Comparison of ENCODE assay signal across 17 mouse cellular contexts in genomic region chr9:13766570-13766969, GRCm38 (mm10). TPM values are rescaled to one million over a fixed set of nuclear protein-coding genes. Genes with fewer than 3 reads are reported as not detected.
DNase-seq lines count a peak whose midpoint lies in the region; TF ChIP-seq lines count a peak whose summit lies in the region.
"Had no signal": no experiment of that assay in that cellular context is flagged by ENCODE, and none has a peak within 500 bp of the region (broad histone marks: within the 10 kb centered on the region; RNA-seq: fewer than 3 reads in every experiment).

No protein-coding gene starts in this region.

- no peaks in the 10 kb centered on the region for H3K27me3 ChIP-seq in CH12.LX (replicated peaks)
- H3K27me3 ChIP-seq: forebrain, embryonic 15.5 days; hindbrain, embryonic 13.5 days had no signal

- no peak for TF ChIP-seq RAD21 in CH12.LX (IDR thresholded peaks at IDR 0.05; ENCODE audit: low read depth, low read length)

- H3K9ac ChIP-seq in CH12.LX (ENCODE audit: insufficient read depth, low read depth), result no peak overlapping the region
- H3K9ac ChIP-seq: forebrain, embryonic 15.5 days; hindbrain, embryonic 13.5 days had no signal

- dilution Hi-C loops in CH12.LX (cut with MboI; ENCODE audit: extremely low pct_ligation_motif_present, extremely low pct_unique_long_range_greater_than_20kb, low sequenced_read_pairs), result no loop called here

- peaks cover 0 to 35% of the 10 kb centered on the region in 2 experiments for H3K36me3 ChIP-seq in CH12.LX (replicated peaks in 1 of 2; ENCODE audit: control insufficient read depth in 1 of 2, insufficient read depth in 1 of 2, low read length in 1 of 2)
- H3K36me3 ChIP-seq: forebrain, embryonic 15.5 days; hindbrain, embryonic 13.5 days; midbrain, embryonic 10.5 days had no signal

- peak overlapping the region; percentile 41; the same call in 1 of the 2 replicates for H3K27ac ChIP-seq in left cerebral cortex, adult 2 months
- no peak overlapping the region for H3K27ac ChIP-seq in CH12.LX (ENCODE audit: insufficient read depth, low read depth)
- no peak overlapping the region for H3K27ac ChIP-seq in cortical plate, adult 2 months (ENCODE audit: insufficient read depth, low read length)
- H3K27ac ChIP-seq: forebrain, embryonic 15.5 days; heart, adult 2 months; midbrain, embryonic 10.5 days had no signal

- intact Hi-C loops in left cerebral cortex, adult 2 months (cut with DNase I), result no loop called here
- intact Hi-C loops in left cerebral cortex, postnatal 4 days (cut with DNase I), result no loop called here

- no peaks in the 10 kb centered on the region for H3K9me3 ChIP-seq in CH12.LX (replicated peaks; ENCODE audit: low read length)
- H3K9me3 ChIP-seq: forebrain, embryonic 15.5 days; hindbrain, embryonic 13.5 days; midbrain, embryonic 10.5 days had no signal

- in situ Hi-C loops in CH12.LX (cut with MboI; ENCODE audit: low pct_ligation_motif_present, low pct_unique_long_range_greater_than_20kb, low sequenced_read_pairs), result no loop called here

- DNase-seq in heart, adult 11 months, result peak; percentile 84
- DNase-seq in heart, postnatal 4 days, result no peak
- no peak for DNase-seq in left cerebral cortex, adult 2 months (ENCODE audit: extremely low spot score in 1 of 2, low spot score in 2 of 2)
- DNase-seq in left cerebral cortex, postnatal 4 days, result no peak
- peak; percentile 9 for DNase-seq in CH12.LX (ENCODE audit: extremely low read depth)
- no peak for DNase-seq in testis, postnatal 14 days (ENCODE audit: low spot score)
- DNase-seq: adrenal gland, postnatal 10 days; cerebellum, postnatal 36 days; gastrocnemius, postnatal 25 days; heart, adult 2 months; kidney, adult 18-20 months; lung, postnatal 4 days had no signal

- TF ChIP-seq CTCF in left cerebral cortex, adult 2 months (IDR thresholded peaks at IDR 0.05), result no peak
- no peak for TF ChIP-seq CTCF in CH12.LX (conservative IDR thresholded peaks at IDR 0.05 in 1 of 2, IDR thresholded peaks at IDR 0.05 in 1 of 2; ENCODE audit: low read depth in 2 of 2, low read length in 2 of 2)
- no peak for TF ChIP-seq CTCF in cortical plate, adult 2 months (IDR thresholded peaks at IDR 0.05; ENCODE audit: extremely low read depth, insufficient read depth, low read length)

- H3K4me1 ChIP-seq in CH12.LX (ENCODE audit: control insufficient read depth in 1 of 2, insufficient read depth in 2 of 2), result peaks cover 2 to 5% of the 10 kb centered on the region in 2 experiments; a peak in 3 of 4 replicates
- H3K4me1 ChIP-seq in cortical plate, adult 2 months (ENCODE audit: control insufficient read depth, insufficient read depth, low read length), result no peaks in the 10 kb centered on the region; the same call in 1 of the 2 replicates
- H3K4me1 ChIP-seq: midbrain, embryonic 10.5 days had no signal

- no peak for TF ChIP-seq POLR2A in CH12.LX (IDR thresholded peaks at IDR 0.05; ENCODE audit: low read depth, low read length)
- peak; percentile 63 for TF ChIP-seq POLR2A in cortical plate, adult 2 months (IDR thresholded peaks at IDR 0.05; ENCODE audit: extremely low read depth, insufficient read depth, low read length)

- no peak for TF ChIP-seq EP300 in CH12.LX (IDR thresholded peaks at IDR 0.05; ENCODE audit: low read length)

- H3K4me2 ChIP-seq in CH12.LX (ENCODE audit: insufficient read depth, low read depth, poor library complexity, severe bottlenecking), result no peak overlapping the region
- H3K4me2 ChIP-seq: forebrain, embryonic 15.5 days; hindbrain, embryonic 13.5 days had no signal

- H3K4me3 ChIP-seq in left cerebral cortex, adult 2 months, result peak overlapping the region; percentile 21
- H3K4me3 ChIP-seq in CH12.LX (replicated peaks in 1 of 3; ENCODE audit: low read depth in 2 of 3, low read length in 2 of 3, poor library complexity in 1 of 3), result no peak overlapping the region
- H3K4me3 ChIP-seq in cortical plate, adult 2 months (ENCODE audit: insufficient read depth, low read length), result no peak overlapping the region
- H3K4me3 ChIP-seq: forebrain, embryonic 15.5 days; heart, adult 2 months; hindbrain, embryonic 13.5 days; midbrain, embryonic 10.5 days; myocyte had no signal

- peaks cover 12% of the 10 kb centered on the region; the same call in 1 of the 2 replicates for H3K79me2 ChIP-seq in CH12.LX (replicated peaks; ENCODE audit: control insufficient read depth, extremely low read depth, insufficient read depth, poor library complexity, severe bottlenecking)

TF ChIP-seq in CH12.LX, 34 proteins besides CTCF, POLR2A, EP300 and RAD21:
- TF ChIP-seq SMC3 (IDR thresholded peaks at IDR 0.05; ENCODE audit: low read depth, low read length) (no peak), IRF4 (IDR thresholded peaks at IDR 0.05; ENCODE audit: low read depth, low read length) (no peak), HCFC1 (IDR thresholded peaks at IDR 0.05; ENCODE audit: low read depth, low read length) (no peak), MYC (IDR thresholded peaks at IDR 0.05; ENCODE audit: low read depth, low read length) (no peak), NRF1 (IDR thresholded peaks at IDR 0.05; ENCODE audit: low read depth, low read length) (no peak), MAFK (IDR thresholded peaks at IDR 0.05; ENCODE audit: insufficient replicate concordance, low read length) (no peak), PAX5 (IDR thresholded peaks at IDR 0.05; ENCODE audit: low read length) (no peak), TCF12 (IDR thresholded peaks at IDR 0.05; ENCODE audit: low read depth, low read length) (no peak), MAX (IDR thresholded peaks at IDR 0.05; ENCODE audit: low read length) (no peak), E2F4 (IDR thresholded peaks at IDR 0.05; ENCODE audit: insufficient replicate concordance, low read depth, low read length) (no peak), POLR2AphosphoS2 (IDR thresholded peaks at IDR 0.05; ENCODE audit: low read depth, low read length) (no peak), SIN3A (IDR thresholded peaks at IDR 0.05; ENCODE audit: low read length) (no peak), BHLHE40 (IDR thresholded peaks at IDR 0.05; ENCODE audit: low read depth, low read length) (no peak)
TF ChIP-seq in CH12.LX: peak in this region for 0.

RNA-seq across cellular contexts. Expression of gene Mtmr2, which starts 18.4 kb away (rescaled TPM):
- total RNA-seq in heart, postnatal 4 days (2021), result 10 to 100 TPM; 47.0 TPM
- total RNA-seq in left cerebral cortex, adult 2 months (2021), result 10 to 100 TPM; 50.8 to 52.6 TPM
- 10 to 100 TPM; 45.1 to 46.0 TPM for total RNA-seq in left cerebral cortex, postnatal 4 days (2021)
- total RNA-seq in CH12.LX (2012; rRNA removed) (19.7 and 25.7 TPM in 2 replicates), CH12.LX (2014; rRNA removed) (42.6 and 51.0 TPM in 2 replicates)
- 34.7 and 35.0 TPM in 2 replicates for polyA plus RNA-seq in CH12.LX (2012; ENCODE audit: insufficient read length, low read depth)
- 29.4 and 29.9 TPM in 2 replicates for polyA plus RNA-seq in cortical plate, adult 2 months (2012; rRNA removed)

Comparison
In these comparisons a context has a peak if more than half of its experiments do, and no peak if none do; other contexts are left out.
1. DNase-seq: peak in heart, adult 11 months (single experiment) and CH12.LX (single experiment); none in heart, postnatal 4 days (single experiment), left cerebral cortex, adult 2 months (0 of 2), left cerebral cortex, postnatal 4 days (single experiment) and testis, postnatal 14 days (single experiment).